Mouse (Mus musculus) gastrocnemius, adult 8-10 months (tissue): Measurements from ENCODE around the gene G430095P16Rik. TPM values are rescaled to one million over a fixed set of nuclear protein-coding genes. Genes with fewer than 3 reads are reported as not detected.

Source experiments
- DNase-seq, 2 experiments: peaks; one replicate each; pipeline ENCODE4 v3.0.0; 2022; ENCODE audit warnings: low spot score in 2 of 2
- total RNA-seq, 4 experiments: library from RNA; stranded (reverse); gene quantifications; 2 replicates each; pipeline ENCODE4 v1.2.4; 2022

G430095P16Rik gene
- under 1 TPM in 3 of 4 experiments, not detected in 1; 0.43 to 0.56 (median 0.48) TPM for total RNA-seq

GRCm38 (mm10) chr8:84722850-84723570, at the start of gene G430095P16Rik:
G430095P16Rik (plus strand) TSS chr8:84723007.
- DNase-seq = peak; percentile 69 to 82

- DNase-seq = no peak
These were observed 45.5 kb upstream of the G430095P16Rik start for GRCm38 (mm10) chr8:84677305-84677704.

DNA sequence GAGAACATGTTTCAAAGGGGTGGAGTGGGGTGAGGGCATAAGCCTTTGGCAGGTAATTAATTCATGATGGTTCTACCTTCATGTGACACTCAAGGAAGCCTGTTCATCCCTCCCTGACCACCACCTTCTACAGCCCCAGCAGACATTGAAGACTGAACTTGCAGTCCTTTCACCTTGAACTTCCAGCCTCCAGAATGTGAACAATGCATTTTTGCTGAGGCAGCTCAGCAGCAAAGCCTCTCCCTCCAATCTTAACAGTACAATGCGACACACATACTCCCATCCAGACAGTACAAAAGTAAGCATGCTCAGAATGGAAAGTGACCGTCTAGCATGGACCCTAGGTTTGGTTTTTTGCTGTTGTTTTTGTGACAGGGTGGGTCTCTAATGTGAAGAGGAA, 41.3 kb upstream of the G430095P16Rik start:
- DNase-seq = no peak

- DNase-seq = no peak
These were observed 40.5 kb upstream of the G430095P16Rik start for GRCm38 (mm10) chr8:84682257-84682656.

DNA sequence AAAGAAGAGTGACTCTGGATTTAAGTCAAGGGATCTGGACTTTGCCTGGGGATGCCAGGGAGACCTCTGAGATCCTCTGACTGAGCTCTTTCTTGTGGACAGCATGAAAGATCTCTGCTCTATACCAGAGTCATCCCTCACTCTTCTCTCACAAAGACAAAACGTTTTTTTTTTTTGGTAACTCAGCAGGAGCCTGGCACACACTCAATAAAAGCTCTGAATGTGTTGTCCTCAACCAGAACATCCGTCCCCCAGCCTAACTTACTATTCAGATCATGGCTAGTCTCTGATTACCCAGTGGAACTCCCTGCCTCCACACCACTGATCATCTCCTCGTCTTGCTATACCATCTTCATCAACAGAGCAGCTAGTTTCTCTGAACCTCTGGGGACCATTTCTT, 38.3 kb upstream of the G430095P16Rik start:
- DNase-seq = no peak

DNA sequence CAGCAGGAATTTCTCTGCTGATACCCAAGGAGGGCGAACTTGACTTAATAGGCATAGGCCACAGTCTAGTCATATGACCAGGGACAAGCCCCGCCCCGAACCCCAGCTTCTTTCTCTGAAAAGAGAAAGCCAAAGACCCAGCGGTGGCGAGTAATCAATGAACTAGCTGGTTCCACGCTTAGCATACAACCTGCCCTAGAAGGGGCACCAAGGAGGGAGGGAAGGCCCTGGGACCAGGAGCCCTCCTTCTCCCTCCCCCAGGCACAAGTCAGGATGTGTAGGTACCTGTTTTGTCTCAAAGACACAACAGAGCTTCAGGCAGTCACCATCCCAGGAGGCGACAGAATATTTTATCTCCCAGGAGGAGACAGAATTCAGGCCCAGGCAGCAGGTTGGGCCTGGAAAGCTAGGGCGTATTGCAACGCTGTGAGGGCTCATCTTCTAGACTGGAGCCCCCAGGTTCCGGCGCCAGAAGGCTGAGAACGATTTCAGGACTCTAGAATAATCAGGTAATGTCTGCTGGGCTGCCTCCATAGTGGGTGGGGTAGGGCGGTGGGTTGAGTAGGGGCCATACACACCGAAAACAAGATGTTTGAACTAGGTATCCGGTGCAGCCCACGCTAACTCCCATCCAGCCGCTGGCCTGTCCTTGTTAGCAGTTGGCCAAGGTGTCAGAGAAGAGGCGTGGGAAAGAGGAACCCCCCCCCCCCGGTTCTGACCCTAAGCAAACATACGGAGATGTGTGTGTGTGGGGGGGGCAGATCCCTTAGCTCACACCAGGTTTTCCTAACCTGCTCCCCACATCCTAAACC, 36.4 kb upstream of the G430095P16Rik start, which contains the start of gene Trmt1:
Gene Trmt1 (plus strand): TSS at position 117 of the 812 bp plus-strand sequence.
- no peak for DNase-seq

- DNase-seq = no peak
These were observed 35.7 kb upstream of the G430095P16Rik start for GRCm38 (mm10) chr8:84687003-84687704.

- DNase-seq = peak; percentile 72 to 77
These were observed 35.1 kb upstream of the G430095P16Rik start, which contains the start of gene Nacc1 for GRCm38 (mm10) chr8:84687705-84688100. Nacc1 (minus strand) TSS chr8:84687862.

DNA sequence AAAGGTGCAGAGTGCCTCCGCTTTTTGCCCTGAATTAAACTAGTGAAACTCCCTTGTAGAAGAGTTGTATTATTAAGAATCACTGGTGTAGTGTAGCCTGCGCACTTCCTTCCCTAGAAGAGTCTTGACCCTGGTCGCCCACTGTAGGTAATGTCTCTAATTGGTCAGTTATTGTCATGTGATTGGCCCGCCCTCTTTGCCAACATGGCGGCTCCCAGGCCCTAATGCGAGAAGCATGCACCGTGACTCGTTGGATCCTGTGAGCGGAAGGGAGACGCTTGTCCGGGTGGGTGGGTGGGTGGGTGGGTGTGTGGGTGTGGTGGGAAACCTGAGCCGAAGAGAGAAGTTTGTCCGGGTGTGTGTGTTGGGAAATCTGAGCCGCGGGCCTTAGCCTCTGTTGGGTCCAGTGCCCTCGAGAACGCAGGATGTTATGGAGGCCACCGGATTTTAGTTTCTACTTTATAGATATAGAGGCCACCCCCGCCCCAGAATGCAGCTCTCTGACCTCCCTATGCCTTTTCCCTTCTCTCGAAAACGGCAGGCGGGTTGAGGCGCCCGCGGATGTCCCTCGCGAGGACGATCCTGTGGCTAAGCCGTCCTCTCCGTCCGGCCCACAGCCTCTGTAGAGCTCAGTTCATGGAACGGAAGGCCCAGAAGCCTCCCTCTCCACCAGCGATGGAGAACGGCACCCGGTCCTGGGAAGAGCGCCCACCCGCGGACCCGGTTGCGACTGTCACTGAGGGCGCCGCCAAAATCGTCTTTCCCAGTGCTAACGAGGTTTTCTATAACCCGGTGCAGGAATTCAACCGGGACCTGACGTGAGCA, 33.5 kb upstream of the G430095P16Rik start:
- peak; percentile 80 for DNase-seq

- DNase-seq = no peak
These were observed 29.5 kb upstream of the G430095P16Rik start for GRCm38 (mm10) chr8:84693332-84693731.

DNA sequence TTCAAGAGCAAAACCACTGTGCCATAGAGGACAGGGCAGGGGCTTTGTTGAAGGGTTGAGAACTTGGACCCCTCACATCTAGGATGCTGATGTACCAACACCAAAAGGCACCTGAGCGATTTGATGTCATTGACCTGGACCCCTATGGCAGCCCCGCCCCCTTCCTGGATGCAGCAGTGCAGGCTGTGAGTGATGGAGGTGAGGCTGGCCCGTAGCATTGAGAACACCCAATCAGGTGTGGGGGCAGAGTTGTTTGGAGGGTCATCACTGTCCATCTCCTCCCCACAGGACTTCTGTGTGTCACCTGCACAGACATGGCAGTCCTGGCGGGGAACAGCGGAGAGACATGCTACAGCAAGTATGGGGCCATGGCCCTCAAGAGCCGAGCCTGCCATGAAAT, 27.7 kb upstream of the G430095P16Rik start:
- no peak for DNase-seq

DNA sequence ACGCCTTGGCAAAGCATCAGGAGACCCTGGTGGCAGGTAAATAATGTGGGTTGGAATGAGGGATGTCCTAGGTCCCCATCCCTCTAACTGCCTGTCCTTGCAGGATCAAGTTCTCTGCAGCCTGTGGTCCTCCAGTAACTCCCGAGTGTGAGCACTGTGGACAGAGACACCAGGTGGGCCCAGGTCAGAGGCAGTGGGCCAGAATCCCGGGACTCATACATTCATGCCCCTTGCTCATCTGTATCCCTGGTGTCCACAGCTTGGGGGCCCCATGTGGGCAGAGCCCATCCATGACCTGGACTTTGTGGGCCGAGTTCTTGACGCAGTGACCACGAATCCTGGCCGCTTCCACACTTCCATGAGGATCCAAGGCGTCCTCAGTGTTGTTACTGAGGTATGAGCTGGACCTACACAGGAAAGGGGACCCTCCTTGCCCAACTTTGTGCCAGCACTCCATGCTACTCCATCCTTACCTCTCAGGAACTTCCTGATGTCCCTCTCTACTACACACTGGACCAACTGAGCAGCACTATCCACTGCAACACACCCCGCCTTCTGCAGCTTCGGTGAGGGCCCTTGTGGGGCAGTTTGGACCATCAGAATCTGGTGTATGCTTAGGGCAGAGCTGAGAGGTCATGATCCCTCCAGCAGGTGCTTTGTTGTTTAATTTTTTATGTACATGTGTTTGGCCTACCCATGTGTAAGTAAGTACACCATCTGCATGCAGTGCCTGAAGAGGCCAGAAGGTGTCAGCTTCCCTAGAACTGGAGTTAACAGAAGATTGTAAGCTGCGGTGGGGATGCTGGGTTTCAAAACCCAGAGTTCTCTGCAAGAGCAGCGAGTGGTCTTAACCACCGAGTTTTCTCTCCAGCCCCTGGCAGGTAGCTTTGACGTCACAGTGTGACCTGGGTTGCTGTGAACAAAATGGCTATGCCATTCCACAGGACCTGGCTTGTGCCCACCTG, 25.4 kb upstream of the G430095P16Rik start:
- DNase-seq = no peak

- no peak for DNase-seq
These were observed 24.5 kb upstream of the G430095P16Rik start for GRCm38 (mm10) chr8:84698288-84698687.

DNA sequence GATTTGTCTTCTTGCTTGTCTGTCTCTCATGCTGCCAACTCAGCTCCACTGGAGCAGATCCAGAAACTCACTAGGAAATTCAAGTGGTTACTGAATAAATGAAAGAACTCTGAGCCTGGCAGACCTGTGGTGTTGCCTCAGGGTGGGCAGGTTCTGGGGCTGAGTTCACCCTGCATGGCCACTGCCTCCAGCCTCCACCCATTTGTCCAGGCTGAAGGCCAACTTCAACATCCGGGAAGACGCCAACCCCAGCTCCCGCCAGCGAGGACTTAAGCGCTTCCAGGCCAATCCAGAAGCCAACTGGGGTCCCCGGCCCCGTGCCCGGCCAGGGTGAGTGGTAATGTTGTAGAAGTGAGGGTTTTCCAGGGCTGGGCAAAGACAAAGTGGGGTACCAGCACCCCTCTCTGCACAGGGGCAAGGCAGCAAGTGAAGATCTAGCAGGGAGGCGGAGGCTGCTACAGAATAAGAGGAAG, 23.8 kb upstream of the G430095P16Rik start:
- DNase-seq = peak; percentile 54 to 59

GRCm38 (mm10) chr8:84699861-84700322, 22.9 kb upstream of the G430095P16Rik start:
- peak; percentile 39 to 45 for DNase-seq

DNA sequence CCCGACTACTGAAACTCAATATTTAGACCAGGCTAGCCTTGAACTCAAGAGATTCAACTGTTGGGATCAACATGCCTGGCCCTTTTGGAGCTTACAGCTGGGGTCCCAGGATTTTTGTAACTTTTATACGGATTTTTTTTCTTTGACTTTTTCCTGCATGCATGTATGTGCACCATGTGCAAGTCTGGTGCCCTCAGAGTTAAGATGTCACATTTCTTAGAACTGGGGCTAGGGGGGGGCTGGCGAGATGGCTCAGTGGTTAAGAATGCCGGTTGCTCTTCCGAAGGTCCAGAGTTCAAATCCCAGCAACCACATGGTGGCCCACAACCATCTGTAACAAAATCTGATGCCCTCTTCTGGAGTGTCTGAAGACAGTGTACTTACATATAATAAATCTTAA, 22.3 kb upstream of the G430095P16Rik start:
- DNase-seq = no peak

- DNase-seq = peak in 1 of 2 experiments; percentile 2
These were observed 21.6 kb upstream of the G430095P16Rik start, which contains the start of gene Lyl1 for GRCm38 (mm10) chr8:84700941-84701911. Lyl1 (plus strand) TSS chr8:84701457.

GRCm38 (mm10) chr8:84702561-84702960, 20.2 kb upstream of the G430095P16Rik start:
- peak in 1 of 2 experiments; percentile 1 for DNase-seq
